Mouse (Mus musculus): ENCODE results near the gene Dkk3.
"Not testable (repeated sequence)": the region's sequence is repeated elsewhere in the genome, so short reads cannot be mapped to it uniquely, and the experiment has no call there.

The Dkk3 gene

GRCm38 (mm10) chr7:112130660-112131059 is 28.2 kb downstream of the Dkk3 start:
- no peak for DNase-seq (ENCODE audit: low spot score in 2 of 2)

- DNase-seq (ENCODE audit: low spot score in 2 of 2): no peak
Observed at GRCm38 (mm10) chr7:112129851-112130250, 29.0 kb downstream of the Dkk3 start.

GRCm38 (mm10) chr7:112128810-112129209 is 30.0 kb downstream of the Dkk3 start:
- DNase-seq (ENCODE audit: low spot score in 2 of 2): no peak

- DNase-seq (ENCODE audit: low spot score in 2 of 2): no peak
Observed at GRCm38 (mm10) chr7:112127954-112128353, 30.9 kb downstream of the Dkk3 start.

GRCm38 (mm10) chr7:112127085-112127637 is 31.7 kb downstream of the Dkk3 start:
- DNase-seq (ENCODE audit: low spot score in 2 of 2): no peak

GRCm38 (mm10) chr7:112125625-112126260 is 33.1 kb downstream of the Dkk3 start:
- DNase-seq (ENCODE audit: low spot score in 2 of 2): no peak

GRCm38 (mm10) chr7:112123612-112124011 is 35.2 kb downstream of the Dkk3 start:
- peak in 1 of 2 experiments; percentile 39 for DNase-seq (ENCODE audit: low spot score in 2 of 2)

- DNase-seq (ENCODE audit: low spot score in 2 of 2): no peak
Observed at GRCm38 (mm10) chr7:112121866-112122500, 36.9 kb downstream of the Dkk3 start.

GRCm38 (mm10) chr7:112120861-112121810 is 37.7 kb downstream of the Dkk3 start:
- no peak for DNase-seq (ENCODE audit: low spot score in 2 of 2)

- DNase-seq (ENCODE audit: low spot score in 2 of 2): no peak
Observed at GRCm38 (mm10) chr7:112119248-112119647, 39.6 kb downstream of the Dkk3 start.

- no peak for DNase-seq (ENCODE audit: low spot score in 2 of 2)
Observed at GRCm38 (mm10) chr7:112118086-112118485, 40.8 kb downstream of the Dkk3 start.

GRCm38 (mm10) chr7:112117501-112117900 is 41.4 kb downstream of the Dkk3 start:
- no peak for DNase-seq (ENCODE audit: low spot score in 2 of 2)

GRCm38 (mm10) chr7:112110638-112111372 is 48.1 kb downstream of the Dkk3 start:
- DNase-seq (ENCODE audit: low spot score in 2 of 2): no peak

- DNase-seq (ENCODE audit: low spot score in 2 of 2): no peak
Observed at GRCm38 (mm10) chr7:112108757-112109156, 50.1 kb downstream of the Dkk3 start.

- no peak for DNase-seq (ENCODE audit: low spot score in 2 of 2)
Observed at GRCm38 (mm10) chr7:112103816-112104215, 55.0 kb downstream of the Dkk3 start.

GRCm38 (mm10) chr7:112102933-112103332 is 55.9 kb downstream of the Dkk3 start:
- DNase-seq (ENCODE audit: low spot score in 2 of 2): no peak

- no peak for DNase-seq (ENCODE audit: low spot score in 2 of 2)
Observed at GRCm38 (mm10) chr7:112100887-112101286, 58.0 kb downstream of the Dkk3 start.

- DNase-seq (ENCODE audit: low spot score in 2 of 2): not testable (repeated sequence)
Observed at GRCm38 (mm10) chr7:112094923-112095322, 63.9 kb downstream of the Dkk3 start.

- DNase-seq (ENCODE audit: low spot score in 2 of 2): no peak
Observed at GRCm38 (mm10) chr7:112086186-112086585, 72.7 kb downstream of the Dkk3 start.

GRCm38 (mm10) chr7:112085062-112085461 is 73.8 kb downstream of the Dkk3 start:
- peak; percentile 79 to 86 for DNase-seq (ENCODE audit: low spot score in 2 of 2)

GRCm38 (mm10) chr7:112084222-112084621 is 74.6 kb downstream of the Dkk3 start:
- DNase-seq (ENCODE audit: low spot score in 2 of 2): no peak

Measured in frontal cortex, postnatal 25 days (tissue).